Mouse (Mus musculus): Measurements from ENCODE around the gene Rasgef1b. TPM values are rescaled to one million over a fixed set of nuclear protein-coding genes. Genes with fewer than 3 reads are reported as not detected.
A peak's percentile ranks its signal among the peaks of the same experiment; 100 is the strongest.
"Not testable (repeated sequence)": the region's sequence is repeated elsewhere in the genome, so short reads cannot be mapped to it uniquely, and the experiment has no call there.

Gene Rasgef1b
- total RNA-seq, 2 experiments from 2014 or later = 0.32 to 0.52 TPM

DNA sequence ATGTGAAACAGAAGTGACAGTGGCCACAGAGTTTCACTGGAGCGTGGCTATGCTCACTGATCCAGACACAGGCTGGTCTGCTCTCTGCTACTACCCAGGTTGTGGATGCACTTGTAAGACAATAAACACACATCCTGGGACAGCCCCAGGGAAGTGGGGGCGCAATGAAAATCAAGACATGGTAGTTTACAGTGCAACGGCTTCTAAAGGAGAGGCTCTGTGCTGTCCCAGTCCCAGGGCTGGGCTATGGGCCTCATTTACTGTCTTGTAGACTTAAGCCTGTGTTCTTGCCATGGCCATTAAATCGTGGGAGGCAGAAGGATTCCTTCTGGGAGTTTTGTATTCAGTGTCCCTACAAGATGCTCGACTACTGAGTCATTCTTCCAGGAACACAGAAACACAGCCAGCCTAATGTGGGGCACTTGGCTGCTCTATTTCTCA, 504.3 kb downstream of the Rasgef1b start:
- no peak for DNase-seq (ENCODE audit: low spot score)

DNA sequence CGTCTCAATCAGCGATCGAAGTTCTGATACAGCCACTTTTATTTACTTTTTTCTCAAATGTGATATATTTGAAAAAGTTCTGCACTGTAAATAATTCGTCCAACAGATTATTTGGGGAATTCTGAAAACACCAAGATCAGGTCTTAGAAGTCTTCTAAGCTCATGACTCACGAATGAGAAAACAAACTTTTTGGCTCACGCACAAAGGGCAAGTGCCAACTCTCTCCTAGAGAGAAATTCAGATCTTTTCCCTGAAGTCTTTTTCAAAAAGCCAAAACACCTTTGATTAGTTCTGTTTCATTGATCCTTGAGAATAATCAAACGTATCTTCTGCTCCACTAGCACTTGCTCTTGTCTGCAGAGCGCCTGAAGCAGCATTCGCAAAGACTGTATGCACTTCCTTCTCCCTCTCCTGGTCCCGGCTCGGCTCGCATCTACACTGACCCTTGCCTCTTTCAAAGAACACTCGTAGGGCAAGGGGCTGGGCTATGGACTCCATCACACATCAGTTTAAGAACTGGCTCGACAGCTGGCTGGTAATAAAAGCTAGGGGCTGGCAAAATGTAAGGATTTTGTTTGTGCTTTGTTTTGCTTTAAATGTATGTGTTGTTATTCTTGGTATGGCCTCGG, 504.9 kb downstream of the Rasgef1b start:
- DNase-seq (ENCODE audit: low spot score) = no peak

DNA sequence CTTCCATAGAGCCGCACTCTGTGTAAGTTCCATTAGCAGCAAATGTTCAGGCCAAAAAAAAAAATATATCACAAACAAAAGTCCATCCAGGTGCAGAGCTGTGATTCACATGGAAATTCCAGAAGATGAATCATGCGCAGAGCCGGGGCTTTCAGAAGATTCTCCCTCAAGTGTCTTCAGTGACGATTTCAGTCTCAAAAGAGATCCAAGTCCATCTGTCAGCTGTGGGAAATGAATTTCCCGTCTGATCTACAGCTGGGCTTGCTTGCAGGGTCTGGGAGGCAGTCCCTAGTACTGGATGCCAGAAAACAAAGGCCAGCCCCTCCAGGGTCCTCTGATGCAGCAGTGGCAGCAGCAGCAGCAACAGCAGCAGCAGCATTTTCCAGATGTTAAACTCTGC, 510.5 kb downstream of the Rasgef1b start:
- DNase-seq (ENCODE audit: low spot score) = peak; percentile 18

DNA sequence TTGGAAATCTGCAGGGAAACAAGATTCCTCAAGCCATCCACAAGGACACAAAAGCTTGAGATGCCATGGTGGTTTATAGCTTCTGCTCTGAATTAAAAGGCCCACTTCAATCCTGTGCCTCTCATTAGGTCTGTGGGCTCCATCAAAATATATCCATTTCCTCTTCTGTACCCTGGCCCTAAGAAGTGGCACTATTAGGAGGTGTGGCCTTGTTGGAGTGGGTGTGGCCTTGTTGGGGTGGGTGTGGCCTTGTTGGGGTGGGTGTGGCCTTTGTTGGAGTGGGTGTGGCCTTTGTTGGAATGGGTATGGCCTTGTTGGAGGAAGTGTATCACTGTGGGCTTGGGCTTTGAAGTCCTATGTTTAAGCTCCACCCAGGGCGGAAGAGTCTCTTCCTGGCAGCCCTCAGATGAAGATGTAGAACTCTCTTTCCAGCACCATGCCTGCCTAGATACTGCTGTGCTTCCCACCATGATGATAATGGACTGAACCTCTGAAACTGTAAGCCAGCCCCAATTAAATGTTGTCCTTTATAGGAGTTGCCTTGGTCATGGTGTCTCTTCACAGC, 512.2 kb downstream of the Rasgef1b start:
- DNase-seq (ENCODE audit: low spot score) = not testable (repeated sequence)

DNA sequence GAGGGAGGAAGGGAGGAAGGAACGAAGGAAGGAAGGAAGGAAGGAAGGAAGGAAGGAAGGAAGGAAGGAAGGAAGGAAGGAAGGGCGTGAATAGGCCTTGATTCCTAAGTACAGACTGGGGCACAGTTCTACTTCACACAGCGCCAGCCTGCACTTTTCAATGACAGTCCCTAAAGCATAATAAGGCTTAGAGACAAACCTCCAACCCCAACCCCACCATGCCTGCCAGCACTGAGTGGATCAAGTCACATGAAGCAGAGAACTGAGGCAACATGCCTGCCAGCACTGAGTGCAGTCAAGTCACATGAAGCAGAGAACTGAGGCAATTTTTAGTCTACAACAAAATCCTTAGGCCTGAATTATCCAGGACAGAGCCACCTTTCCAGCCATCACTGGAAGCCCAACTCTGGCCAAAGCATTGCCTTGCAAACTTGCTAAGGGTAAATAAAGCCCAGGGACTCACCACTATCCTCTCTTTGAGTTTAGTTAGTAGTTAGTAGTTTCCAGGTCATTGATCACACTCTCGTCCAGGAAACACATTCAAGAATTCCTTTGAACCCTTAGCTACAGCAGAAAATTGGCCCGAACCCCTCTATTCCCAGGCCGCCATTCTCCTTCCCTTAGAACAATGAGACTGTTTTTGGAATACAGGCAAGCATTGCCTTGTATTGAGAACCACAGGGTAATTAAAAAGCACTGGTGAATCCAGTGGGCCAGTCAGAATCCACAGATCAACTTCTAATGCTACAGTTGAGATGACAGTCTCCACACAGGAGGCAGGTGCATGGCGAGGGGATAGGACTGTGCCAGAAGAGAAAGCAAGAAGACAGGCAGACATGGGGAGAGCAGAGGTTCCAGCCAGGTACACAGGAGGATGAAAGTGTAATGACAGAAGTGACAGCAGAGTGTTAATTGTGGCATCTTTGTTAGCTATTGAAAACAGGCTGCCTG, 513.4 kb downstream of the Rasgef1b start:
- DNase-seq (ENCODE audit: low spot score) = no peak

DNA sequence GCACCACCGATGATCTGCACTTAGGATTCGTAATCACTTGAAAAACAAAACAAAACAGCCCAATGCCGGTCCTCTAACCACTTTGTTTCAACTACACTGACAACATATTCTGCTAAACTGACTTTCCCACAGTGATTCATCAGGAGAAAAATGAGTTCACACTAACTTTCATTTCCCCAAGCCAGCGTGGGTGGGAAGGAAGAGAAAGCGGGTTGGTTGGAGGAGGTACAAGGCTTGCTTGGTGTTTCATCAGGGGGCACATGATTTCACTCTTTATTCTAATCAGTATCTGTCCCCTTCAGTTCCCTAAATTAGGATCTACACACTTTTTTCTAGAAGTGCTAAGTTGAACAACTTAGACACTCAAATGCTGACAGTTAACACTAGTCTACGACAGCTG, 514.5 kb downstream of the Rasgef1b start:
- peak; percentile 23 for DNase-seq (ENCODE audit: low spot score)

DNA sequence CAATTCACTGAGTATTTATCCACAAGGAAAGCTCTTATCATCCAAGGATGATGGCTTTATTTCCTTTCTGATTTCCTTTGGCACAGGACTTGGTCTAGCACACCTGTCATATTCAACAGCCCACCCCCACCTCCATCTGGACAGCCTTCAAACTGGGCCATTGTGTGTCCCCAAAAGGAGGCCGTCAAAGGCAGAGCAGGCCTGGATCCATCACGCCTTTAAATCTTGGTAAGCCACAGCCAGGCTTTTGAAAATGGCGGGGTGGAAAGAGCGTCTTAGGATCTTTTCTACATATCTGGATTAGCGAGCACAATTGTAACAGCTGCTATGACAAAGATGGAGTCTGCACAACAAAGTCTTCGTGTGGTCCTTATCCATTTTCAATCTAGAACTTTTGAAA, 515.7 kb downstream of the Rasgef1b start:
- no peak for DNase-seq (ENCODE audit: low spot score)

DNA sequence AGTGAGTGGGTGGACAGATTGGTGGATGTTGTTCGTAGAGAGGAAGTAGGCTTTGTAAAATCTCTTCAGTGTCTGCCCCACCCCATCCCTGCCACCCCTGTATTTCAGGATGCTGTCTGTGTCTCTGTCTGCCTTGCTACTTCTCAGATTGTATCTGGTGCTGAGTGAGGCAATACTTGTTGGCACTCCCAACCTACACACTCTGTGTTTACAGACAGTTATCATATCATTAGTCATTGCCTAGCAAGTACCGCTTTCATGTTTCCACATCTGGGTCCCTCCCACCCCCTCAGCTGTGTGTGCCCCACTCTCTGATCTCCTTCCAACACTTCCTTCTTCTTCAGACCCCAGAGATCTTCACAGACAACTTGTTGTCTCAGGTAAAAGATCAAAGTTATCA, 525.4 kb downstream of the Rasgef1b start:
- DNase-seq (ENCODE audit: low spot score) = no peak

DNA sequence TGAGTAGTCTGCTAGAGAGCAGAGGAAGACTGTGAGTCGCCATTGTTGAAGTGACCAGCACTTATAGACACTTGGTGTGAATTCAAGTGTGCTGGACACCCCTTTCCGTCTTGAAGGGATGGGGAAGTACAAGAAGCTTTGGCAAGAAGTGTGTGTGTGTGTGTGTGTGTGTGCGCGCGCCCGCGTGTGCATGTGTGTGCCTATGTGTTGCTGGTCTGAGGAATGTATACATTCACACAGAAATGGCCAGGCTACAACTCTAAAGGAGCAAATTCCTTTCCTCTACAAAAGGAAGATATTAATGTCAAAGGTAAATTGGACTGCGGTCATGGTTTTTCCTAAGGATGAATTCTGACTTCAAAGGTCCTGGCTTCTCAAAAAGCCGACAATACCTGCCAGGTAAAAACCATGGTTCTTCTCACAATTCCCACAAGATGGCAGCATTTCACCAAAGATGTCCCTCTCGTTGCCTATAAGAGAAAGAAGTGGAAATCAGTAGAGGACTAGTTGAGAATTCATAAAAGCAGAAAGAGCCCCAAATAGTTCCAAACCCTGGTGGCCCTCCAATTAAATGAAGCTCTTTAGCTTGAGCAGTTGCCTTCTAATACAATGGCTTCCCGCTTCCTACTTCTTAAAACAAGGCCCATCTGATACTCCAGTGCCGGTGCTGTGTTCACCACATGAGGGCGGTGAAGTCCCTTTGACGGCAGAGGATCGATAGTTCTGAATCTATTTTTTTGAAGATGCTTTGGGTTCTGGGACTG, 526.6 kb downstream of the Rasgef1b start:
- DNase-seq (ENCODE audit: low spot score) = peak; percentile 33

DNA sequence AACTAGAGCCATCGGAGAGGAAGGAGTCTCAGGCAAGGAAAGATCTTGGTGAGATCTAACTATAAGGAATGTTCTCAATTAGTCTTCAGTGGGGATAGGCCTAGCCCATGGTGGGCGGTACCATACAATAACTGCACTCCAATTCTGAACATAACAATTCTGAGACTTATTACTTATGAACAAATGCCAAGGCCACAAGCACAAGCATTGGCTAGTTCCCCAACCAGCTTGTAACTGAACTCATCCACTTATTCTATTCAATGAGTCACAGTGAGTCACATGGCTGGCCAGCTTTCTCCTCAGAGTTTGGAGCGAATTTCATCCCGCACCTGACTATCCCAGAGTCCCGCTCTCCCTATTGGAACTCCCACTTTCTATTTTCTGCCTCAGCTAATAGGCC, 533.4 kb downstream of the Rasgef1b start:
- DNase-seq (ENCODE audit: low spot score) = no peak

DNA sequence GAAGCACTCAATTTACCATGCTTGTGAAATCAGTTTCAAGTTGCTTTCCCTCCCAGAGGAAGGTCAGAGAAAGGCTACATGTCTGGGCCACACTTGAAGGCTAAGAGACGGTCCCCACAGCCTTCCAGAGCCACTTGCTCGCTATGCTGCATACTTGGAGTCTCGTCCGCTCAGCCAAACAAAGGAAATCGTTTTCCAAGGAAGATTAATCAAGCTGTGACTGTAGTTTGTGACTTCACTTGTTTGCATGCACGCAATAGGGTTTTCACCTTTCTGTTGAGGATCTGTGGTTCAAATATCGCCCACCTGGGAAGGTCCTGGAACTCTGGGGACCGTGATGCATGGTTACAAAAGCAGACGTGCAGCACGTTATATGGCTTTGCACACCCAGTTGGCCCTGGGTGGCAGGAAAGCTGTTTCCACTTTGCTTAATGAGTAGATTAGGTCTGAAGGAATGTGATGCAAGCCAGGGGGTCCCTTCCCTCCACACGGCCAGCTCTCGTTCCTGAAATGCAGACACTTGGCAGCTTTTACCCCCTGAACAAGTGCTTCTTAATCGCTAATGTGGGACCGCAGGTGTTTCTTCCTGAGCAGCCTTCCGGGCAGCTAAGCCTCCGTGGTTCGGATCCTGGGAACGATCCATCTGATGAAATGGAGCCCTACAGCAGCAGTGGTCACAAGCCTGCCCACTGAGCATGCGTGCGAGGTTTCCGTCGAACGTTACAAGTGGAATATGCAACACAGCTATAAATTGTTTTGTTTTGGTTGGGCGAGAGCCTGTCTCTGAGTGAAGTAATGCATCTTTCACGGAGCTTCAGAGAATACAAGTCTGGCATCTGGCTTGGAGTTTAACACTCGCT, 537.7 kb downstream of the Rasgef1b start:
- DNase-seq (ENCODE audit: low spot score) = no peak

DNA sequence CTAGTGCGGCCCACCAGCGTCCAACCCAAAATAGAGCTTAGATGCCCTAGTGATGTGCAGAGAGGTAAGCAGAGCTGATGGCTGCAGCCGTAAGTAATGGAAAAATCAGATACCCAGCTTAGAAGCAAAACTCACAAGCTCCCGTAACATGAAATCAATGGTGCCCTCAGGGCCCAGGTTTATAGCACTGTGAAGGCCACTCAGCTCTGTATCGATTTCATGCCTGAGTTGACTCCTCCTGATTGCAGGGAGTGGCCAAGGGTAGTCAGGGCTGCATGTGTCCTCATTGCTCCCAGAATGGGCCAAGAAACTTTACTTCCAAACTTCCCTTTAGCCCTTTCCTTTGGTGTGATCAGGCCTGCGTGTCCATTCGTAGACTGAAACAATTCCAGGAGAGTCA, 545.2 kb downstream of the Rasgef1b start:
- no peak for DNase-seq (ENCODE audit: low spot score)

DNA sequence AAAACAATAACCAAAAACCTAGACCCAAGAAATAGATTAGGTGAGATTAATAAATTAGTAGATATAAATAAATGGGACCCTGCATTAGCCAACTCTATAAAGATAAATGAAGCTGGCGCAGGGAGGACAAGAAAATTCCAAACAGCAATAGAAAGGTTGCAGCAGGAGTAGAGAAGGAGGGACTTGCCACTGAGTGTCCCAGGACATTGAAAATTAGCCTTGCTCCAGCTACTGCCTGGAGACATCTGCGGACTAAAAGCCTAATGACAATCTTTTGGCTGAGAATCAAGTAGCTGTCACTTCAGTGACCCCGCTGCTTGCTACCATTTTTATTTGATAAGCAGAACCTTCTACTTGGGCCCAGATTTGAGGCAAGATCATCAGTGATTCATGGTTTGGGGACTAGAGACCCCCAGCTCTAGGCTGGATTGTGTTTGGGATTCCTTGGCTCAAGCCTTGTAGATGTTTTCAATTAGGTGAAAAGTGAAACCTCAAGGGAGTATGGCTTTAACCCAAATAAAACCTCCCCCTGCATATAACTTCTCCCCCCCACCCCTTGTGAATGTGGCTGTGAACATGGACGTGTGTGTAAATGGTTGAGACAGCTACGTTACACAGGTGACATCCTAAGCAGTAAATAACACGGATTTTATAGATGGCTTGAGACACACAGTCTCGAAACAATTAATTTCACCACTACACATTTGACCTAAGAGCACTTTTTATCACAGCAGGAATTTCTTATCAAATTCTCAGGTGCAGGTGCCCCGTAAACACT, 554.1 kb downstream of the Rasgef1b start:
- DNase-seq (ENCODE audit: low spot score) = no peak

DNA sequence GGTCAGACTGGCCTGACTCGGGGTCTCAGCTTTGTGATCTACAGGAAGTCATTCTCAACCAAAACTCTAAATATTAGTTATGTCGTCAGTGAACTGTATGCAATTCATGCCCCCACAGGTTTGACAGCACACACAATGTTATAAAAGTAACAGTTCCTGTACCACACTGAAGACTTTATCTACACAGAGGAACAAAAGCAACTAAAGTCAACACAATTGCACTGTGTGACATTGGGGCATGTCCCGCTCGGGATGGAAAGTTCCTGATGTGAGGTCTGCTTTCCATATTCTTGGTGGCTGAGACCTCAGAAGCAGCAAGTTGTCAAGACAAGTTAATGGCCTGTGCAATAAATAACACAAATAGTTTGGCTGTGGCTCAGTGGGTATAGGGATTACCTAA, 559.0 kb downstream of the Rasgef1b start:
- no peak for DNase-seq (ENCODE audit: low spot score)

DNA sequence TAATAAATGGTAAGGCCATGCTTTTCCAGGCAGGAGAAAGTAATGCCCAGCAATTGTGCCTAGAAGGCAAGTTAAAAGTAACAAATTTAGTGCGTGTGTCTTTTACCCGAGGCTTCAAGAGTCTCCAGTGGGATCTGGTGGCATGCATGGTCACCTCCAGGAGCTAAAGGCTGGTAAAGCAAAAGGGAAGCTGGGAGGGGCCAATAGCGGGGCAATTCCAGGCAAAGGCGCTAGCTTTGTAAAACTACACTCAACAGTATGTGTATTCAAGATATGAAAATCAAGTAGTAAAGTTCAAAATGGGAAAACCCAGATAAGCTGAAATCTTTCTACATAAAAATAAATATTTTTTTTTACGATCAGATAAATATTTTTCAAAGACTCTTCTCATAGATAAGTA, 561.1 kb downstream of the Rasgef1b start:
- DNase-seq (ENCODE audit: low spot score) = no peak

Other genes starting within 250 kb of the Rasgef1b start
- not detected for gene Vamp9, start 177.2 kb upstream of the Rasgef1b start, total RNA-seq (2021)
- 10 to 100 TPM; 74.5 to 74.7 TPM for gene Hnrnpd, start 249.9 kb upstream of the Rasgef1b start, total RNA-seq (2021)
- not detected for gene 4930524J08Rik, start 250.0 kb upstream of the Rasgef1b start, total RNA-seq (2021)

Measured in gastrocnemius, adult 18-20 months (tissue).